Mouse (Mus musculus): ENCODE measurements around the gene Tns4. TPM values are rescaled to one million over a fixed set of nuclear protein-coding genes. Genes with fewer than 3 reads are reported as not detected.

Gene Tns4
- polyA plus RNA-seq, 1 experiment from 2014 or later = 0.11 TPM

DNA sequence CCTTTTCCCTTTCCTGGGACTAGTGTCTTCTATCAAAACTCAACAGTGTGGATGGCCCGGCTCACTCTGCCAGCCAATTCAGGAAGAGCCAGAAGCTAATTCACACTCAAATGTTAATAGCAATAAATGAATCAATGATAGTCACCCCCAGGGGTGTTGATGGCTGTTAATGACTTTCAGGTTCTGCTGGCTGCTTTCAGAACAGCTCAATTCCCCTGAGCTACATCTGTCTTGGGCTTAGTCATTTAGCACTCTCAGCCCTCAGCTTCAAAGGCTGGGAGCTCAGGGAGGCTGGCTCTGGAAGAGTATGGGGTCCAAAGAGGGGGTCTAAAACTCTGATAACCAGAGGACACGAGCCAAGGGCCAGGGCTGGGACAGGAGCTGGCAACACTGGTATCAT is 40.2 kb upstream of the Tns4 start:
- H3K9me3 ChIP-seq (replicated peaks) = no peaks in the 10 kb centered on the region
- no peaks in the 10 kb centered on the region for H3K27me3 ChIP-seq (replicated peaks)
- no peak overlapping the region for H3K4me2 ChIP-seq
- H3K27ac ChIP-seq (ENCODE audit: poor library complexity, severe bottlenecking) = no peak overlapping the region
- H3K4me3 ChIP-seq = no peak overlapping the region
- no peak for ATAC-seq (ENCODE audit: insufficient number of reproducible peaks, low FRiP score)
- H3K4me1 ChIP-seq (replicated peaks) = peaks cover 82% of the 10 kb centered on the region
- H3K9ac ChIP-seq = no peak overlapping the region
- no peaks in the 10 kb centered on the region for H3K36me3 ChIP-seq
- WGBS = 37% methylated on average over 2 of the region's 2 CpGs

DNA sequence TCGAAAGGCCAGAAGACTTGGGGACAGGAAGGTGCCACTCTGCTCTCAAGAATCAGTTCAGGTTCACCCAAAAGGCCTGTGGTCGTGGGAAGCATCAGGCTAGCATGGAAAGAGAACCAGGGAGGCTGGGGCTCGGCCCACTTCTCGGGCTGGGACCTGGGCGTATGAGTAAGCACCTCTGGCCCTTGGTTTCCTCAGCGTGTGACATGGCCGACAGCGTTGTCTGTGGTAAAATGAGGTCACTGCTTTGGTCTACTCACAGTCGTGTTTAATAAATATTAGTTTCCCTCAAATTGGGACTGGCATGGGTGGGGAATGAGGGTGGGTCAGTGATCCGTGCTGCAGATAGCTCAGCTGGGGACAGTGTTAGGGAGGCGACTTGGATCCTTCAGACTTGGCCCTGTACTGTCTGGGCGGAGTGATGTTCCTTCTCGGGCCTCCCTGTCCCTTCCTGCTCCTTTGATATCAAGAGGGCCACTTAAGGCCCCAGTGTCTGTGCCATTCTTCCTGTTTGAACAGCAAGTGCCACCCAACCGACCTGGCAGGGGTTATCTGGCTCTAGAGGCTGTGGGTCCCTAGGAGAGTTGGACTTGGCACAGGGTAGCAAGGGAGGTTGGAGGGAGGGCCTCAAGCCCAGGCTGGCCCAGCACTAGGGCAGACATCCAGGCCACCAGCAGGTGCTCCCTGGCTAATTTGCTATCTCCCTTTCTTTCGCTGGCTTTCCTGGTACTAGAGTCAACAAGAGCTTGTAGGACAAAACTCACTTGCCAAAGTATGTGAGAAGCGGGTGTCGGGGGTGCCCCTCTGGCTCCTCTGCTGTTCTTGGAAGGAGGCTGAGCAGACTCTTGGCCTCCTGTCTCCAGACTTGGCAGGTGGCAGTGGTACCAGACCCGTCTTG is 38.9 kb upstream of the Tns4 start:
- H3K4me2 ChIP-seq = no peak overlapping the region
- H3K36me3 ChIP-seq = no peaks in the 10 kb centered on the region
- H3K4me1 ChIP-seq (replicated peaks) = peaks cover 75% of the 10 kb centered on the region
- no peaks in the 10 kb centered on the region for H3K9me3 ChIP-seq (replicated peaks)
- no peak overlapping the region for H3K4me3 ChIP-seq
- 72% methylated on average over 18 of the region's 18 CpGs for WGBS
- ATAC-seq (ENCODE audit: insufficient number of reproducible peaks, low FRiP score) = no peak
- peak overlapping the region; percentile 90 for H3K27ac ChIP-seq (ENCODE audit: poor library complexity, severe bottlenecking)
- no peak overlapping the region for H3K9ac ChIP-seq
- no peaks in the 10 kb centered on the region for H3K27me3 ChIP-seq (replicated peaks)

- H3K27ac ChIP-seq (ENCODE audit: poor library complexity, severe bottlenecking) = peak overlapping the region; percentile 90
These were observed 37.6 kb upstream of the Tns4 start for GRCm38 (mm10) chr11:99126482-99127253.

DNA sequence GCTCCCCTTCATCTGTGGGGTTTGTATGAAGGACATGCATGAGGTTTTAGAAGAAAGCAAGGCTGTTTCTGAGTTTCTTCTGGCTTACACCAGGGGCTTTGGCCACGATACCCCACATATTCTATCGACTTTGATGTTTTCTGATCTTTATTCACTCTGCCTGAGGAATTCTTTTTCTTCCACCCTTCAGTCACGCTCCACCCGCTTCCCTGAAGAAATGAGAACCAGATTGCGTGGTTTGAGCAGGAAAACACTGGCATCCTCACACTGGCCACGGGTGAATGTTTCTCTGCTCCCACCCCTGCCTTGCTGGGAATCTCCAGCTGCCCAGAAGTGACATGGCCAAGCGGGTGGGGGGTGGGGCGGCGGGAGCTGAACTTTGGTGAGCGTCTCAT is 35.5 kb upstream of the Tns4 start:
- no peak for ATAC-seq (ENCODE audit: insufficient number of reproducible peaks, low FRiP score)
- 53% methylated on average over 10 of the region's 10 CpGs for WGBS

More at GRCm38 (mm10) chr11:99126482-99127253, 37.6 kb upstream of the Tns4 start:
- no peaks in the 10 kb centered on the region for H3K36me3 ChIP-seq
- peak; percentile 73 for ATAC-seq (ENCODE audit: insufficient number of reproducible peaks, low FRiP score)
- H3K9ac ChIP-seq = peak overlapping the region; percentile 24; the same call in 1 of the 2 replicates
- WGBS = 10% methylated on average over 5 of the region's 5 CpGs
- H3K27me3 ChIP-seq (replicated peaks) = no peaks in the 10 kb centered on the region
- H3K4me3 ChIP-seq = no peak overlapping the region
- no peaks in the 10 kb centered on the region for H3K9me3 ChIP-seq (replicated peaks)
- H3K4me2 ChIP-seq = peak overlapping the region; percentile 29
- peaks cover 65% of the 10 kb centered on the region for H3K4me1 ChIP-seq (replicated peaks)

DNA sequence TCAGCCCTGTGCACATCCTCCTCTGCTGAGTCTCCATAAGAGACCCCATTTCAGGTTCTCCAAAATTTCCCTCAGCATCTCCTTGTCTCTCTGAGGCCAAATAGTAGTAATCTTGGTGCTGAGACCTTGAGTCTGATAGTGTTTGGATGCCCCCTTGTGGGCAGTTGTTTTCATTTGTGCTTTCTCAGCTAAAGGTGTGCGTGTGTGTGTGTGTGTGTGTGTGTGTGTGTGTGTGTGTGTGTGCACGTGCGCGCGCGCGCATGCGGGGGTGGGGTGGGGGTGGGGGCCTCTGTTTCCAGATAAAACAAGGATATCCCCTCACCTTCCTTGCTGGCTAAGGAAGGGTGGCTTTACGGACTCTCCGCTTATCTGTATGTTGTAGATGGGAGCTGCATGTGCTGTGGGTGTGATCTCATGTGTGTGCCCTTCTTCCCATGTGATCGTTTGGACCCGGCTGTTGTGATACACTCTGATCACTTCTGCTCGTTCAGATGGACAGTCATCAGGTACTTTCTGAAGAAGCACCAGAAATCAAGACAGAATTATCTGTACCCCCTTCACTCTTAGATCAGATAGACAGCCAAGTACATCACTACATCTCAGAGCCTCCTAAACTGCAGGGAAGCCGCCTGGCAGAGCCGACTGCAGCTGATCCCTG is 35.0 kb upstream of the Tns4 start:
- H3K36me3 ChIP-seq = no peaks in the 10 kb centered on the region
- H3K9ac ChIP-seq = no peak overlapping the region
- 44% methylated on average over 15 of the region's 15 CpGs for WGBS
- H3K9me3 ChIP-seq (replicated peaks) = no peaks in the 10 kb centered on the region
- no peak overlapping the region for H3K4me3 ChIP-seq
- no peak for ATAC-seq (ENCODE audit: insufficient number of reproducible peaks, low FRiP score)
- no peak overlapping the region for H3K27ac ChIP-seq (ENCODE audit: poor library complexity, severe bottlenecking)
- no peaks in the 10 kb centered on the region for H3K27me3 ChIP-seq (replicated peaks)
- H3K4me2 ChIP-seq = no peak overlapping the region
- H3K4me1 ChIP-seq (replicated peaks) = peaks cover 53% of the 10 kb centered on the region

More for the DNA sequence above, 35.5 kb upstream of the Tns4 start:
- H3K4me1 ChIP-seq (replicated peaks) = peaks cover 59% of the 10 kb centered on the region
- no peak overlapping the region for H3K9ac ChIP-seq
- no peak overlapping the region for H3K27ac ChIP-seq (ENCODE audit: poor library complexity, severe bottlenecking)
- no peak overlapping the region for H3K4me2 ChIP-seq
- H3K4me3 ChIP-seq = no peak overlapping the region
- H3K27me3 ChIP-seq (replicated peaks) = no peaks in the 10 kb centered on the region
- no peaks in the 10 kb centered on the region for H3K9me3 ChIP-seq (replicated peaks)
- no peaks in the 10 kb centered on the region for H3K36me3 ChIP-seq

- ATAC-seq (ENCODE audit: insufficient number of reproducible peaks, low FRiP score) = no peak
- Histone ChIP-seq H3K4me2 (no peak overlapping the region), H3K4me3 (no peak overlapping the region), H3K27me3 (replicated peaks) (no peaks in the 10 kb centered on the region), H3K36me3 (no peaks in the 10 kb centered on the region), H3K9me3 (replicated peaks) (no peaks in the 10 kb centered on the region), H3K4me1 (replicated peaks) (peaks cover 44% of the 10 kb centered on the region), H3K27ac (ENCODE audit: poor library complexity, severe bottlenecking) (0 out of 2 replicates have a peak overlapping the region, but pooled peaks have one; percentile 1), H3K9ac (no peak overlapping the region)
- 84% methylated on average over 3 of the region's 3 CpGs for WGBS
These were observed 33.6 kb upstream of the Tns4 start for GRCm38 (mm10) chr11:99122703-99123102.

DNA sequence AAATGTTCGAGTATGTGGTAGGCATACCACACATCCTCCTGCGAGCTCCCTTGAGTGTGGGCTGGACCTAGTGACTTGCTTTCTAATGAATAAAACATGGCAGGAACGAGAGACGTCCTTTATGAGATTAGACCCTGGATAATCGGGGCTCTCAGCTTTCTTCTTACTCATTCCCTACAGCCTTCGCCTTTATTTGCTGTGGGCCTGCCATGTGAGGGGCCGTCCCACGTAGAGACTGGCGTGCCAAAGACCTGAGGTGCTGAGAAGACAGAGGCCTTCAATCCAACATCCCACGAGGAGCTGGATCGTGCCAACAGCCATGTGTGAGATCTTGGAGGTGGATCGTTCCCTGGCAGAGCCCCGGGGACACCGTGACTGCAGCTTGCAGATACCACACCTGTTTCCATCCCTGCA is 32.1 kb upstream of the Tns4 start:
- Histone ChIP-seq H3K4me2 (no peak overlapping the region), H3K9me3 (replicated peaks) (no peaks in the 10 kb centered on the region), H3K27ac (ENCODE audit: poor library complexity, severe bottlenecking) (peak overlapping the region; percentile 49; the same call in 1 of the 2 replicates), H3K9ac (no peak overlapping the region), H3K27me3 (replicated peaks) (no peaks in the 10 kb centered on the region), H3K36me3 (no peaks in the 10 kb centered on the region), H3K4me3 (no peak overlapping the region), H3K4me1 (replicated peaks) (peaks cover 29% of the 10 kb centered on the region)
- ATAC-seq (ENCODE audit: insufficient number of reproducible peaks, low FRiP score) = no peak
- 67% methylated on average over 14 of the region's 14 CpGs for whole genome bisulfite sequencing

DNA sequence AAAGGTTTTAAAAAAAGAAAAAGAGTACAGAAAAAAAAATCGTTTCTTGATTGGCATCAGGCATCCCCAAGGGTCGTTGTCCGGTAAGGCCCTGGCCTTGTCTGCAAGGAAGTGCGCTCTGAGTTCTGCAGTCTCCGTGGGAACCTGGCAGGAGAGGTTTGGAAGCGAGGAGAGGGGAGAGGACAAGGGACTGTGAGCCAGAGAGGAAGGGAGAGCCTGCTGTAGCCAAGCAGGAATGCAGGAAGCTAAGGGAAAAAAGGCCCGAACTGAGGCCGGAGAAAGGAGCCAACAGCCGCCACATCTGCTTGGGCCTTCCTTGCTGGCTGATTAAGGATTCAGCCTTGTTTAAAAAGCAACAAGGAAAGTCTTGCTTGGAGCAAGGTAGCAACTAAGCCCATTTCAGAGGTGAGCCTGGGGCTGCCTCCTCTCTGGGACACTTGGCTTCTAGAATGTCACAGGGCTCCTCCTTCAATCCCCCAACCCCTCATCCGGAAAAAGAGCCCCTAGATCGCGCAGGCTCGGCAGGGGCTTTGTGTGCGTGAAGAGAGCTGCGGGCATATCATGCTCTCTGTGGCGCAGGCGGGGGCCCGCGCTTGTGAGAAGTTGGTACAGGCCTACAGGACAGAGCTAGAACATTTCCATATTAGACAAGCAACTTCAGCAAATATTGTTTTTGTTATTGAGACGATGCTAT is 31.6 kb upstream of the Tns4 start:
- Histone ChIP-seq H3K9ac (no peak overlapping the region), H3K36me3 (no peaks in the 10 kb centered on the region), H3K27ac (ENCODE audit: poor library complexity, severe bottlenecking) (peak overlapping the region; percentile 49), H3K27me3 (replicated peaks) (no peaks in the 10 kb centered on the region), H3K4me2 (no peak overlapping the region), H3K4me1 (replicated peaks) (peaks cover 24% of the 10 kb centered on the region), H3K9me3 (replicated peaks) (no peaks in the 10 kb centered on the region), H3K4me3 (no peak overlapping the region)
- WGBS = 52% methylated on average over 20 of the region's 20 CpGs
- peak; percentile 37; the same call in 1 of the 2 replicates for ATAC-seq (ENCODE audit: insufficient number of reproducible peaks, low FRiP score)

DNA sequence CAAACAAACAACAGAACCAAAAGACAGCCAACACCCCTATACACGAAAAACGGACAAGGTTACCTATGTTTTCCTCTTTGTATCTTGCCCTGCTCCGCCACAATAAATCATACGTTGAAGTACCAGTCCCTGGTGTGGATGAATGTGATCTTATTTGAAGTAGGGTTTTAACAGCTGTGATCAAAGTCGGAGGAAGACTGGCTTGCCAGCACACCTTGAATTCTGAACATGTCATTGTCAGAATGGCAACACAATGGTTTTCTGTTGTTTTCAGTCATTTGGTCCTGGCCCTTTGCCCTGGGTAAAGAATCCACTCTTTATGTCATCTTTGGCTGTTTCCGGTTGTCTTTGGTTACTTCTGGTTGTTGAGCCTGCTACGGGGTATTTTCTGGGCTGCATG is 29.9 kb upstream of the Tns4 start:
- peaks cover 7% of the 10 kb centered on the region for H3K4me1 ChIP-seq (replicated peaks)
- 85% methylated on average over 7 of the region's 7 CpGs for WGBS
- H3K4me2 ChIP-seq = no peak overlapping the region
- H3K27ac ChIP-seq (ENCODE audit: poor library complexity, severe bottlenecking) = no peak overlapping the region
- H3K27me3 ChIP-seq (replicated peaks) = no peaks in the 10 kb centered on the region
- no peaks in the 10 kb centered on the region for H3K9me3 ChIP-seq (replicated peaks)
- H3K36me3 ChIP-seq = no peaks in the 10 kb centered on the region
- no peak for ATAC-seq (ENCODE audit: insufficient number of reproducible peaks, low FRiP score)
- no peak overlapping the region for H3K9ac ChIP-seq
- no peak overlapping the region for H3K4me3 ChIP-seq

DNA sequence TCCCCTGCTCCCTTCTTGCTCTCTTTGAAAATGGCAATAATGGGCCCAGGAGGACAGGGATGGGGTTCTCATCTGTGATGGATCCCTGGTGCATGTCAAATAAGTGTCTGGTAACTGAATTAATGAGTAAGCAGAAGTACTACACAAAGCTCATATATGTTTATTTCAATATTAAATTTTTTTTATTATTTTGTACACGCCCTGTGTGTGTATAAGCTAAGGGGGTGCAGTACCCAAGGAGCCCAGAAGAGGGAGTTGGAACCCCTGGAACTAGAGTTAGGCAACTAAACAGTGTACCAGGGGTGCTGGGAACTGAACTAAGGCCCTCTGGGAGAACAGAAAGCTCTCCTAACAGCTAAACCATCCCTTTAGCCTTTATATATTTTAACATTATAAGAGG is 29.3 kb upstream of the Tns4 start:
- no peak overlapping the region for H3K27ac ChIP-seq (ENCODE audit: poor library complexity, severe bottlenecking)
- no peak for ATAC-seq (ENCODE audit: insufficient number of reproducible peaks, low FRiP score)
- 92% methylated on average over 1 of the region's 1 CpGs for WGBS
- no peak overlapping the region for H3K4me2 ChIP-seq
- no peaks in the 10 kb centered on the region for H3K9me3 ChIP-seq (replicated peaks)
- peaks cover 5% of the 10 kb centered on the region for H3K4me1 ChIP-seq (replicated peaks)
- no peak overlapping the region for H3K4me3 ChIP-seq
- H3K27me3 ChIP-seq (replicated peaks) = no peaks in the 10 kb centered on the region
- no peak overlapping the region for H3K9ac ChIP-seq
- no peaks in the 10 kb centered on the region for H3K36me3 ChIP-seq

All from heart, embryonic 12.5 days (tissue).